Mouse (Mus musculus): ENCODE data around the gene Apoc2. TPM values are rescaled to one million over a fixed set of nuclear protein-coding genes. Genes with fewer than 3 reads are reported as not detected.
A peak's percentile ranks its signal among the peaks of the same experiment; 100 is the strongest.

Apoc2 gene
- polyA plus RNA-seq, 1 experiment = not detected

GRCm38 (mm10) chr7:19695213-19695594 lies 17.5 kb upstream of the Apoc2 start:
- no peaks in the 10 kb centered on the region for H3K79me2 ChIP-seq (ENCODE audit: control insufficient read depth, insufficient read depth)
- no peak overlapping the region for H3K4me2 ChIP-seq (ENCODE audit: low read depth)

GRCm38 (mm10) chr7:19694336-19695212 lies 16.8 kb upstream of the Apoc2 start:
- H3K79me2 ChIP-seq (ENCODE audit: control insufficient read depth, insufficient read depth) = no peaks in the 10 kb centered on the region
- H3K4me3 ChIP-seq = no peak overlapping the region
- TF ChIP-seq MYOG (IDR thresholded peaks at IDR 0.05; ENCODE audit: control insufficient read depth in 1 of 3, insufficient read depth in 1 of 3, insufficient read length in 2 of 3, low read depth in 2 of 3) (no peak), MYOD1 (IDR thresholded peaks at IDR 0.05; ENCODE audit: control insufficient read depth in 1 of 3, insufficient read length in 2 of 3, low read depth in 2 of 3) (no peak), TCF3 (IDR thresholded peaks at IDR 0.05; ENCODE audit: insufficient read length, low read depth) (no peak), SRF (IDR thresholded peaks at IDR 0.05; ENCODE audit: control insufficient read depth, insufficient read length, low read depth) (no peak), REST (IDR thresholded peaks at IDR 0.05; ENCODE audit: insufficient read depth, insufficient read length) (no peak), E2F4 (IDR thresholded peaks at IDR 0.05; ENCODE audit: insufficient read depth) (no peak), TCF12 (IDR thresholded peaks at IDR 0.05; ENCODE audit: insufficient read depth, poor library complexity, severe bottlenecking) (no peak), CEBPB (IDR thresholded peaks at IDR 0.05; ENCODE audit: insufficient read depth, poor library complexity, severe bottlenecking) (no peak), USF1 (IDR thresholded peaks at IDR 0.05; ENCODE audit: low read depth) (no peak), POLR2A (IDR thresholded peaks at IDR 0.05; ENCODE audit: insufficient read length, low read depth) (no peak), POLR2AphosphoS2 (IDR thresholded peaks at IDR 0.05; ENCODE audit: insufficient read length, low read depth) (no peak), MAX (IDR thresholded peaks at IDR 0.05; ENCODE audit: low read depth) (no peak)
- H3ac ChIP-seq (ENCODE audit: control insufficient read depth, insufficient read length) = no peak overlapping the region
- H3K4me2 ChIP-seq (ENCODE audit: low read depth) = no peak overlapping the region
- no peaks in the 10 kb centered on the region for H3K27me3 ChIP-seq (ENCODE audit: control insufficient read depth, insufficient read depth, insufficient read length)
- H3K36me3 ChIP-seq (ENCODE audit: control insufficient read depth, insufficient read depth) = no peaks in the 10 kb centered on the region

More at GRCm38 (mm10) chr7:19695213-19695594, 17.5 kb upstream of the Apoc2 start:
- TF ChIP-seq MYOG (IDR thresholded peaks at IDR 0.05; ENCODE audit: control insufficient read depth in 1 of 3, insufficient read depth in 1 of 3, insufficient read length in 2 of 3, low read depth in 2 of 3) (no peak), TCF3 (IDR thresholded peaks at IDR 0.05; ENCODE audit: insufficient read length, low read depth) (no peak), MYOD1 (IDR thresholded peaks at IDR 0.05; ENCODE audit: control insufficient read depth in 1 of 3, insufficient read length in 2 of 3, low read depth in 2 of 3) (no peak), POLR2AphosphoS2 (IDR thresholded peaks at IDR 0.05; ENCODE audit: insufficient read length, low read depth) (no peak), MAX (IDR thresholded peaks at IDR 0.05; ENCODE audit: low read depth) (no peak), REST (IDR thresholded peaks at IDR 0.05; ENCODE audit: insufficient read depth, insufficient read length) (no peak), SRF (IDR thresholded peaks at IDR 0.05; ENCODE audit: control insufficient read depth, insufficient read length, low read depth) (no peak), CEBPB (IDR thresholded peaks at IDR 0.05; ENCODE audit: insufficient read depth, poor library complexity, severe bottlenecking) (no peak), E2F4 (IDR thresholded peaks at IDR 0.05; ENCODE audit: insufficient read depth) (no peak), POLR2A (IDR thresholded peaks at IDR 0.05; ENCODE audit: insufficient read length, low read depth) (no peak), USF1 (IDR thresholded peaks at IDR 0.05; ENCODE audit: low read depth) (no peak), TCF12 (IDR thresholded peaks at IDR 0.05; ENCODE audit: insufficient read depth, poor library complexity, severe bottlenecking) (no peak)
- Histone ChIP-seq H3K36me3 (ENCODE audit: control insufficient read depth, insufficient read depth) (no peaks in the 10 kb centered on the region), H3K27me3 (ENCODE audit: control insufficient read depth, insufficient read depth, insufficient read length) (no peaks in the 10 kb centered on the region), H3K4me3 (no peak overlapping the region), H3ac (ENCODE audit: control insufficient read depth, insufficient read length) (no peak overlapping the region)

GRCm38 (mm10) chr7:19693421-19693820 lies 15.7 kb upstream of the Apoc2 start:
- Histone ChIP-seq H3ac (ENCODE audit: control insufficient read depth, insufficient read length) (no peak overlapping the region), H3K4me3 (no peak overlapping the region), H3K4me2 (ENCODE audit: low read depth) (no peak overlapping the region), H3K79me2 (ENCODE audit: control insufficient read depth, insufficient read depth) (no peaks in the 10 kb centered on the region), H3K27me3 (ENCODE audit: control insufficient read depth, insufficient read depth, insufficient read length) (peaks cover 6% of the 10 kb centered on the region), H3K36me3 (ENCODE audit: control insufficient read depth, insufficient read depth) (no peaks in the 10 kb centered on the region)
- no peak for TF ChIP-seq MAX (IDR thresholded peaks at IDR 0.05; ENCODE audit: low read depth)
- TF ChIP-seq CEBPB (IDR thresholded peaks at IDR 0.05; ENCODE audit: insufficient read depth, poor library complexity, severe bottlenecking) = 0 out of 2 replicates have a peak, but pooled peaks have one; percentile 38
- no peak for TF ChIP-seq E2F4 (IDR thresholded peaks at IDR 0.05; ENCODE audit: insufficient read depth)

GRCm38 (mm10) chr7:19691873-19692865 lies 14.4 kb upstream of the Apoc2 start, which contains the start of gene Apoc1:
Apoc1 (minus strand) TSS chr7:19692660.
- no peak within 1 kb of the TSS for H3K4me3 ChIP-seq
- no peaks in the 10 kb centered on the region for H3K79me2 ChIP-seq (ENCODE audit: control insufficient read depth, insufficient read depth)
- H3K27me3 ChIP-seq (ENCODE audit: control insufficient read depth, insufficient read depth, insufficient read length) = peaks cover 6% of the 10 kb centered on the region
- H3K4me2 ChIP-seq (ENCODE audit: low read depth) = no peak within 1 kb of the TSS
- H3K36me3 ChIP-seq (ENCODE audit: control insufficient read depth, insufficient read depth) = no peaks in the 10 kb centered on the region
- no peak within 1 kb of the TSS for H3ac ChIP-seq (ENCODE audit: control insufficient read depth, insufficient read length)
- no peak for TF ChIP-seq TCF12 (IDR thresholded peaks at IDR 0.05; ENCODE audit: insufficient read depth, poor library complexity, severe bottlenecking)
- no peak for TF ChIP-seq MAX (IDR thresholded peaks at IDR 0.05; ENCODE audit: low read depth)
- TF ChIP-seq USF1 (IDR thresholded peaks at IDR 0.05; ENCODE audit: low read depth) = no peak
- no peak for TF ChIP-seq CEBPB (IDR thresholded peaks at IDR 0.05; ENCODE audit: insufficient read depth, poor library complexity, severe bottlenecking)
- TF ChIP-seq SRF (IDR thresholded peaks at IDR 0.05; ENCODE audit: control insufficient read depth, insufficient read length, low read depth) = no peak
- TF ChIP-seq POLR2A (IDR thresholded peaks at IDR 0.05; ENCODE audit: insufficient read length, low read depth) = no peak
- no peak for TF ChIP-seq MYOD1 (IDR thresholded peaks at IDR 0.05; ENCODE audit: control insufficient read depth in 1 of 3, insufficient read length in 2 of 3, low read depth in 2 of 3)
- no peak for TF ChIP-seq POLR2AphosphoS2 (IDR thresholded peaks at IDR 0.05; ENCODE audit: insufficient read length, low read depth)
- no peak for TF ChIP-seq REST (IDR thresholded peaks at IDR 0.05; ENCODE audit: insufficient read depth, insufficient read length)
- TF ChIP-seq E2F4 (IDR thresholded peaks at IDR 0.05; ENCODE audit: insufficient read depth) = no peak
- no peak for TF ChIP-seq TCF3 (IDR thresholded peaks at IDR 0.05; ENCODE audit: insufficient read length, low read depth)
- no peak for TF ChIP-seq MYOG (IDR thresholded peaks at IDR 0.05; ENCODE audit: control insufficient read depth in 1 of 3, insufficient read depth in 1 of 3, insufficient read length in 2 of 3, low read depth in 2 of 3)

Data from myocyte (in vitro differentiated cells).